Mouse (Mus musculus) testis, adult 2 months (tissue): Measurements from ENCODE around the gene Evc.

Source experiments
- CTCF ChIP-seq: fragments of 200-500 bp; IDR thresholded peaks from 2 replicates; pipeline ENCODE4 v1.5.1; 2012; ENCODE audit warnings: low read depth, mild to moderate bottlenecking, inconsistent platforms, low read length, moderate library complexity; ENCODE audit not compliant: control insufficient read depth, insufficient read depth, insufficient replicate concordance
- POLR2A ChIP-seq: fragments of 200-500 bp; IDR thresholded peaks from 2 replicates; pipeline ENCODE4 v1.6.1; 2012; ENCODE audit warnings: low read depth, mild to moderate bottlenecking, inconsistent platforms, low read length, moderate library complexity; ENCODE audit not compliant: control insufficient read depth

DNA sequence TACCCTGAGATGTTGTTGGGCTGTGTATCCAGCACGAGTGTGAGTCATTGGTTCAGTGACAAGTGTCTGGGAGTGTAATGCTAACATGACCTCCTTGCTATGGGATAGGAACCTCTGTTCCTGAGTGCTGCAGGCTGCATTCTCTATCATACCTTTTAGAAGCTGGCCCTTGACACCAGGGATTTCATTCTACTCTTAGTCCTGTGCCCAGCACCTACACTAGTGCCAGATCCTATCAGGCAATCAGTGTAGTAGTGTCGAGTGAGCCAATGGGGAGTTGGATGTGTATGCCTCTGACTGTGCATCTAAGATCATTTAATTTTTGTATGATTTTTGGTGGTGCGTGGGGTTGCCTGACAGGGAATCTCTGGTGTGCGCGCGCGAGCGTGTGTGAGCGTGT, 95.5 kb downstream of the Evc start:
- TF ChIP-seq POLR2A (no peak), CTCF (no peak)
